Mouse (Mus musculus) heart, embryonic 15.5 days (tissue): ENCODE results near the gene Cox4i2. TPM values are rescaled to one million over a fixed set of nuclear protein-coding genes. Genes with fewer than 3 reads are reported as not detected.

Experiments
- ATAC-seq: fragments of 200-750 bp; cut with Nextera tagmentation; replicated peaks from 2 replicates; pipeline ENCODE4 v1.8.0; 2017; ENCODE audit warnings: low read depth, moderate TSS enrichment; ENCODE audit not compliant: insufficient number of reproducible peaks, insufficient read depth, low FRiP score
- H3K27ac ChIP-seq: fragments of 300-500 bp; sonication (generic); 2 replicates; pipeline ENCODE4 v1.5.1; 2015; ENCODE audit warnings: mild to moderate bottlenecking, inconsistent platforms
- H3K27me3 ChIP-seq: fragments of 300-500 bp; sonication (generic); 2 replicates; pipeline ENCODE4 v1.6.1; 2015; ENCODE audit warnings: inconsistent platforms
- H3K36me3 ChIP-seq: fragments of 300-500 bp; sonication (generic); 2 replicates; pipeline ENCODE4 v1.6.1; 2015; ENCODE audit warnings: mild to moderate bottlenecking, inconsistent platforms
- H3K4me1 ChIP-seq: fragments of 300-500 bp; sonication (generic); replicated peaks from 2 replicates; pipeline ENCODE4 v1.6.1; 2015; ENCODE audit warnings: inconsistent platforms
- H3K4me2 ChIP-seq: fragments of 300-500 bp; sonication (generic); 2 replicates; pipeline ENCODE4 v1.6.1; 2015; ENCODE audit warnings: inconsistent platforms, mild to moderate bottlenecking, moderate library complexity
- H3K4me3 ChIP-seq: fragments of 300-500 bp; sonication (generic); 2 replicates; pipeline ENCODE4 v1.5.1; 2015; ENCODE audit warnings: mild to moderate bottlenecking, inconsistent platforms
- H3K9ac ChIP-seq: fragments of 300-500 bp; sonication (generic); 2 replicates; pipeline ENCODE4 v1.6.1; 2015; ENCODE audit warnings: mild to moderate bottlenecking, inconsistent platforms
- H3K9me3 ChIP-seq: fragments of 300-500 bp; sonication (generic); replicated peaks from 2 replicates; pipeline ENCODE4 v1.6.1; 2016; ENCODE audit warnings: inconsistent platforms
- WGBS: fragments of 180-500 bp; shearing (Covaris S2); methylation state at CpG from one replicate; pipeline ENCODE4 v1.1.7; 2015; ENCODE audit warnings: mixed read lengths; 5-methylcytosine and 5-hydroxymethylcytosine counted together
- polyA plus RNA-seq: library from polyadenylated mRNA; unstranded; fragments of >200 nt; fragmentation: Nextera tagmentation; extraction: Ambion mirVana; gene quantifications from 2 replicates; pipeline ENCODE4 v1.2.1, GENCODE M21; 2015

The Cox4i2 gene
- polyA plus RNA-seq, 1 experiment from 2014 or later, result 24.2 TPM

DNA sequence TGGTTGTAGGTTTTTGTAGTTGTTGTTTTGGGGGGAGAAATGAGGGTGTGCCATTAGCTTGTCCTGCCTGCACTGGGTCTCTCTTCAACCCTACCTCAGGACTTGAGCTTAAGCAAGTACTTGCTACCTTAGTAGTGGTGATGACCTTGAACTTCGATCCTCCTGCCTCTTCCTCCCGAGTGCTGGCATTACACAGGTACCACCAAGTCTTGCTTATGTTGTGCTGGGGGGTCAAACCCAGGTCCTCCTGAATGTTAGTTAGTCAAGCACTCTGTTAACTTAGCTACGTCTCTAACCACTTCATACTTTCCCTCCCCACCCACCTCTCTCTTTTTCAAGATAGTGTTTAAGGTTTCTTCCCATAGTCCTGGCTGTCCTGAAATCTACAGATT lies 29.6 kb upstream of the Cox4i2 start:
- H3K27ac ChIP-seq, result peak overlapping the region; percentile 60
- no peaks in the 10 kb centered on the region for H3K36me3 ChIP-seq
- peak overlapping the region; percentile 77 for H3K4me2 ChIP-seq
- peaks cover 36% of the 10 kb centered on the region for H3K4me1 ChIP-seq
- H3K9me3 ChIP-seq, result no peaks in the 10 kb centered on the region
- ATAC-seq, result no peak
- no peak overlapping the region for H3K9ac ChIP-seq
- 75% methylated on average over 3 of the region's 3 CpGs for WGBS
- peak overlapping the region; percentile 48 for H3K4me3 ChIP-seq
- H3K27me3 ChIP-seq, result no peaks in the 10 kb centered on the region; the same call in 1 of the 2 replicates

DNA sequence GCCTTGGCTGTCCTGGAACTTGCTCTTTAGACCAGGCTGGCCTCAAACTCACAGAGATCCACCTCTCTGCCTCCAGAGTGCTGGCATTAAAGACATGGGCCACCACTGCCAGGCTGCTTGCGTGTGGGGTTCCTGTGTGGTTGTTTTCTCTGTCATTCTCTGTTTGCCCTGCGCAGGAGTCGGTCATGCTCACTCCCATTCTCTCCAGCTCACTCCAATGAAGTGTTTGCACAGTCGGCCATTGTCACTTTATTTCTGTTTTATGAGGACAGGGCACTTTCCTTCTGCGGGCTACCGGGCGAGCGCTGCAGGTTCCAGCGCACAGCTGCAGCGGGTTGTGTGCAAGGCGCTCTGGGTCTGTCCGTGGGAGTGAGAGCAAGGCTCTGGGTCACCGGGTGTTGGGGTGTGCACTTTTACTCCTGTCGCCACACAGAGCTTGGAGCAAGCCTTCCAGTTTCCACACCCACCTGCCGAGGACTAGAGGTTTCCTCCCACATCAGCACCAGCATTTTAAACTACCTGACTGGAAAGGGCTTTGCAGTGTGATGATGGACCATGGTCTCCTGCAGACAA lies 28.7 kb upstream of the Cox4i2 start:
- H3K9me3 ChIP-seq, result no peaks in the 10 kb centered on the region
- H3K4me2 ChIP-seq, result no peak overlapping the region
- ATAC-seq, result no peak
- no peak overlapping the region for H3K9ac ChIP-seq
- WGBS, result 74% methylated on average over 15 of the region's 15 CpGs
- no peaks in the 10 kb centered on the region for H3K36me3 ChIP-seq
- H3K4me1 ChIP-seq, result peaks cover 45% of the 10 kb centered on the region
- no peak overlapping the region for H3K4me3 ChIP-seq
- H3K27ac ChIP-seq, result no peak overlapping the region
- H3K27me3 ChIP-seq, result no peaks in the 10 kb centered on the region; the same call in 1 of the 2 replicates

DNA sequence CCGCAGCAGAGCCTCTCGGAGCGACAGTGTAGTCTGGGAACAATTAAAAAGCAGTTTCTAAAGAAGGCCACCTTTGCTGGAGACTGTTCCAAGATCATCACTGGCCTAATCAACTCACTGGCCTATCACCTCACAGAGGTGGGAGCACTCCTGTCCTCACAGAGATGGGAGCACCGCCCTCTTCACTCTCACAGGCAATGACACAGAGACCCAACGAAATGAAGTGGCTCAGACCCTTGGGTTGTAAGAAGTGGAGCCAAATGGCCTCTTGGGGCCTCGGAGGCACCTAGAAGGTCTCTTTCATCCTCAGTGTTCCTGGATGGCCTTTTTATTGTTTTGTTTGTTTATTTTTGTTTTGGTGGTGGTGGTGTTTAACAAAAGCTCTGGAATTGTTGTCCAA lies 27.8 kb upstream of the Cox4i2 start:
- Histone ChIP-seq H3K4me1 (peaks cover 47% of the 10 kb centered on the region), H3K27me3 (no peaks in the 10 kb centered on the region; the same call in 1 of the 2 replicates), H3K36me3 (no peaks in the 10 kb centered on the region), H3K9ac (no peak overlapping the region), H3K4me2 (no peak overlapping the region), H3K4me3 (no peak overlapping the region), H3K27ac (no peak overlapping the region), H3K9me3 (no peaks in the 10 kb centered on the region)
- no peak for ATAC-seq
- WGBS, result 84% methylated on average over 6 of the region's 6 CpGs

DNA sequence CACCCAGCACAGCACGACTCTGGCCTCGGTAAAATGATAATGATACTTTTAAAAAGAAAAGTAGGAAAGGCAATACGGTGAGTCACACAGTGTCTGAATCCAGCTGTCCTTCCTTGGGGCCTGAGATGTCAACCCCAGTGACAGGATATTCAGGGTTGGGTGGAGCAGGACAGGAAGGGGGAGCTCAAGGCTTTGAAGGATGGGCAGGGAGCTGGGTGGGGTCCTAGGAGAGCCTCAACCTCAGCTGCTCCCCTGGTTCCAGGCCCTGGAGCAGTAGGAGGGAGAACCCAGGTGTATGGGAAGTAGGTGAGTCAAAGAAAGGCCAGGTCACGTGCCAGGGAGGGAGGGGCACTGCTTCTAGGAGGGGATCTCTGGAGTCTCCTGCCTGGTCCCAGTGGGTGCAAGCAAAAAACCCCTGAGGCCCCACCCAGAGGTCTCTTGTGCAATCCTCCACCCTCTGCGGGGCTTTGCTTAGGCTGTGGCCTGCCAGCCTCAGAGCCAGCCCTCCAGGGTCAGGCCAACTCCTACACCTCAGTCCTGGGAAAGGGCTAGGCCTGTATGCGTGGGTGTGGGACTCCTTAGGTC lies 27.1 kb upstream of the Cox4i2 start:
- WGBS, result 51% methylated on average over 6 of the region's 6 CpGs
- no peak overlapping the region for H3K4me2 ChIP-seq
- no peaks in the 10 kb centered on the region; the same call in 1 of the 2 replicates for H3K27me3 ChIP-seq
- peak overlapping the region; percentile 78 for H3K27ac ChIP-seq
- H3K4me1 ChIP-seq, result peaks cover 47% of the 10 kb centered on the region
- H3K36me3 ChIP-seq, result no peaks in the 10 kb centered on the region
- no peaks in the 10 kb centered on the region for H3K9me3 ChIP-seq
- H3K9ac ChIP-seq, result no peak overlapping the region
- H3K4me3 ChIP-seq, result no peak overlapping the region
- no peak for ATAC-seq

DNA sequence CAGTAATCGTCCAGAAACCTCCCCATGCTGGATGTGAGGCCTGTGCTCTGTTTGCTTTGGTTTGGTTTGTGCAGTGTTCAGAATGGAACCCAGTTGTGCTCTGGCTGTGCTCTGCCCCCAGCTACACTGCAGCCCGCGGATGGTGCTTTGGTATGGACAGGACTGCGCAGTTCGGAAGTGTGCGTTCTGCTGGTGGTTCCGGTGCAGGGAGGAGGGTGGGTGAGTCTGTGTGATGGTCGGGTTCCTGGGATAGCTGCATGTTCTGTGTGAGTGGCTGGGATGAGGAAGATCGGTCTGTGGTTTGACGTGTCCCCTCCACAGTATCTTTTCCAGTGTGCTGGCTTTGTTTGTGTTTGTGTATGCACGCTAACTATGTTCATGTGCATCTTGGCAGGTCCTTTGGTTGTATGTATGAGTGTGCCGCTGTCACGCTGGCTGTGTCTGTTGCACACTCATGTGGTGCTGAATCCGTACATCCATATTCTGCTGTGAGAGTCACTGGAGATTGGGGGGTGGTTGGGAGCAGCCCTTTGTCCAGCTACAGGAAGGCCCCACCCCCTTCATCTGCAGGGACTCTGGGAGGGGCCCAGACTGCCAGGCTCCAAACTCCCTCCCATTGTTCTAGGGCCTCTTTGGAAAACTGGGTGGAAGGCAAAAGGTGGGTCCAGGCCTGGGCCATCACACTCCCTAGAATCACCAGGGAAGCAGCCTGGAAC lies 26.0 kb upstream of the Cox4i2 start:
- Histone ChIP-seq H3K4me1 (peaks cover 47% of the 10 kb centered on the region), H3K4me3 (no peak overlapping the region), H3K9me3 (no peaks in the 10 kb centered on the region), H3K36me3 (no peaks in the 10 kb centered on the region), H3K4me2 (no peak overlapping the region), H3K27ac (peak overlapping the region; percentile 78), H3K9ac (no peak overlapping the region), H3K27me3 (no peaks in the 10 kb centered on the region; the same call in 1 of the 2 replicates)
- WGBS, result 82% methylated on average over 14 of the region's 14 CpGs
- no peak; the same call in 1 of the 2 replicates for ATAC-seq

DNA sequence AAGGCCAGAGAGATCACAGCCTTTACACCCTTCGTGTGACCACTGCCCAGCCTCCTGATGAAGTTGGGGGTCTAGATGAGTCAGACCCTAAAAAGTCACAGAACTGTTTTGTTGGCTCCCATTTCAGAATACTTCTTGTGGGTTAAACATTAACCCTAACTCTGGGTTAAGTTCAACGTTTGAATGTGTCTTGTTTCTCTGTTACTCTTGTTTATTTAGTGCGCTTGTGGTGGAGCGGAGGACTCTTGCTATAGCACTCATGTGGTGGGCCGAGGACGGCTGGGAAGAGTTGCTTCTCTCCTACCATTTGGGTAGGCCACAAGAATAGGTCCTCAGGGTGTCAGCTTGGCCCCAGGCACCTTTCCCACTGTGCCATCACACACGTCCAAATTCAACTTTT lies 25.4 kb upstream of the Cox4i2 start:
- ATAC-seq, result no peak
- Histone ChIP-seq H3K4me2 (no peak overlapping the region), H3K27ac (peak overlapping the region; percentile 78), H3K9me3 (no peaks in the 10 kb centered on the region), H3K4me3 (no peak overlapping the region), H3K4me1 (peaks cover 51% of the 10 kb centered on the region), H3K36me3 (no peaks in the 10 kb centered on the region), H3K9ac (no peak overlapping the region), H3K27me3 (no peaks in the 10 kb centered on the region; the same call in 1 of the 2 replicates)
- 81% methylated on average over 7 of the region's 7 CpGs for WGBS

DNA sequence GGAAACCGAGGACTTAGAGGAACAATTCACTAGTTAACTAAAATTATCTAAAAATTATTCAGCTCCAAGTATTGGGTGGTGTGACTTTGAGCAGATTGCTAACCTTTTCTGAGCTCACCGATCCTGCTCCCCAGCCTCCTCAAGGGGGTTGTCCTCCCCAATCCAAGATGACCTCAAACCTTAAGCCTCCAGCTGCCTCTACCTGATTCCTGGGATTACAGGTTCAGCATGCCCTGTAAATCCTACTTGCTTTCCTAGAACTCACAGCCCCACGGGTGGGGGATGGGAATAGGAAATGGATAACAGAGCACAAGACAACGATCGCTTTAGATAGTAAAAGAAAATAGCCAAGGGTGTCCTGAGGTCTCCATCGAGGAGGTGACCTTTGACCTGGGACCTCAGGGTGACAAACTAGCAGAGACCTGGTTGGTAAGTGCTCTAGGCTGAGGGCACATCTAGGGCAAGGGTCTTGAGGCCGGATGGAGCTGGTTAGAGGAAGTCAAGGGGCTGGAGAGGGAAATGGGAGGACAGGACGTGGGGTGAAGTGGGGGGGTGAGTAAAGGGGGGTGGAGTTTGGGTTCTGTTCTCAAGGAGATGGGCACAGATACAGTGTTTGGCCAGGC lies 24.8 kb upstream of the Cox4i2 start:
- H3K27ac ChIP-seq, result peak overlapping the region; percentile 78
- no peaks in the 10 kb centered on the region for H3K27me3 ChIP-seq
- H3K4me2 ChIP-seq, result peak overlapping the region; percentile 14; the same call in 1 of the 2 replicates
- H3K4me1 ChIP-seq, result peaks cover 51% of the 10 kb centered on the region
- WGBS, result 32% methylated on average over 8 of the region's 8 CpGs
- no peak overlapping the region for H3K9ac ChIP-seq
- ATAC-seq, result peak; percentile 50
- no peaks in the 10 kb centered on the region for H3K9me3 ChIP-seq
- H3K4me3 ChIP-seq, result no peak overlapping the region
- H3K36me3 ChIP-seq, result no peaks in the 10 kb centered on the region

DNA sequence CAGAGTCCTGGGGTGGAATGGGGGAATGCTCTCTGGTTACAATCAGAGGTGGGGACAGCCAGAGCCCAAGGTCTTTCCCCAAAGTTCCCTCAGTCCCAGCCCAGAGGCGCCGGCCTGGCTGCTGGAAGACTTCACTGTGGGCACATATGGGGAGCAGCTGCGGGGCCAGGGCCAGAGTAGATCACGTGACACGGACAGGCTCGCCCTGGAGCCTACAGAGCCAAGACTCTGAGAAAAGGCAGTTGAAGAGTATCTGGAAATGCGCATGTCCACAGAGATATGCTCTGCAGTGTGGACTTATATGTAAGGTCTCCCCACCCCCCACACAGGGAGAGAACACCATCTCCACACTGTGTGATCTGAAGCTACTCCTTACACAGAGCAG lies 24.3 kb upstream of the Cox4i2 start:
- 19% methylated on average over 7 of the region's 7 CpGs for WGBS
- Histone ChIP-seq H3K4me3 (no peak overlapping the region), H3K9ac (no peak overlapping the region)

DNA sequence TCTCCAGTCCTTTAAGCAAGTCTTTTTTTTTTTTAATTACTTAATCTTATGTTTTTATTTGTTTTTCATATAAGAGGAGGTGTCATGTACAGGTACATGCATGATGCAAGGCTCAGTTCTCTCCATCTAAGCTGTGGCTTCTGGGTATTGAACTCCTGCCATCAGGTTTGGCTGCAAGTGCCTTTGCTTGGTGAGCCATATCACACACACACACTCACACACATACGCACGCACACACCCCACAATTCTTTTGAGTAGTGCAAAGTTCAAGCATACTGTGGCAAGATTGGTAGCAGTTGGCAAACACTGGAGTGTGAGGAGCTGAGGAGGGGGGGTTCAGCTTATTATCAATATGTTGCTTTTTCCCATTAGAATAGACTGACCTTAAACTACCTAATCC lies 20.8 kb upstream of the Cox4i2 start:
- H3K36me3 ChIP-seq, result no peaks in the 10 kb centered on the region
- H3K27ac ChIP-seq, result no peak overlapping the region
- H3K27me3 ChIP-seq, result no peaks in the 10 kb centered on the region
- H3K4me2 ChIP-seq, result no peak overlapping the region
- no peak overlapping the region for H3K9ac ChIP-seq
- H3K9me3 ChIP-seq, result no peaks in the 10 kb centered on the region
- no peak for ATAC-seq
- no peak overlapping the region for H3K4me3 ChIP-seq
- 88% methylated on average over 2 of the region's 2 CpGs for WGBS
- H3K4me1 ChIP-seq, result peaks cover 60% of the 10 kb centered on the region

More for the DNA sequence above, 24.3 kb upstream of the Cox4i2 start:
- Histone ChIP-seq H3K4me2 (peak overlapping the region; percentile 14; the same call in 1 of the 2 replicates), H3K27me3 (no peaks in the 10 kb centered on the region), H3K4me1 (peaks cover 52% of the 10 kb centered on the region), H3K27ac (peak overlapping the region; percentile 78), H3K9me3 (no peaks in the 10 kb centered on the region), H3K36me3 (no peaks in the 10 kb centered on the region)
- peak; percentile 82 for ATAC-seq

DNA sequence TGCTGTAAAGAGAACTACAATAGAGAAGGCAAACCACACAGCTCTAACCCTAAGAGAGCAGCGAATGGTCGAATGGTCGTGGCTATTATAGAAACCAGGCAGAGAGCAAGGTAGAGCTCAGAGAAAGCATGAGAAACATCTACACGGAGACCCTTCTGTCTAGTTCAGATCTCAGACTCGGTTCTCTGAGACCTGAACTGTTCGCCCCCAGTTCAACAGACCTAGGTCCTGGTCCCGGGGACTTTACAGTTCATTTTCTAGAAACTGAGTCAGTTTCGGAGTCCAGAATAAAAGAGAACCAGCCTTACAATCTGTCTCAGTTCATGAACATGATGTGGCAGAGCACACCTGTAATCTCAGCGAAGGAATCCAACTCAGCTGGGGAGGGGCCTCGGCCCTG lies 19.5 kb upstream of the Cox4i2 start:
- H3K9ac ChIP-seq, result peak overlapping the region; percentile 72
- no peaks in the 10 kb centered on the region for H3K27me3 ChIP-seq
- H3K9me3 ChIP-seq, result no peaks in the 10 kb centered on the region
- peaks cover 60% of the 10 kb centered on the region for H3K4me1 ChIP-seq
- WGBS, result 21% methylated on average over 10 of the region's 10 CpGs
- H3K4me2 ChIP-seq, result peak overlapping the region; percentile 73
- H3K36me3 ChIP-seq, result no peaks in the 10 kb centered on the region
- ATAC-seq, result no peak
- peak overlapping the region; percentile 78 for H3K27ac ChIP-seq
- H3K4me3 ChIP-seq, result peak overlapping the region; percentile 57

DNA sequence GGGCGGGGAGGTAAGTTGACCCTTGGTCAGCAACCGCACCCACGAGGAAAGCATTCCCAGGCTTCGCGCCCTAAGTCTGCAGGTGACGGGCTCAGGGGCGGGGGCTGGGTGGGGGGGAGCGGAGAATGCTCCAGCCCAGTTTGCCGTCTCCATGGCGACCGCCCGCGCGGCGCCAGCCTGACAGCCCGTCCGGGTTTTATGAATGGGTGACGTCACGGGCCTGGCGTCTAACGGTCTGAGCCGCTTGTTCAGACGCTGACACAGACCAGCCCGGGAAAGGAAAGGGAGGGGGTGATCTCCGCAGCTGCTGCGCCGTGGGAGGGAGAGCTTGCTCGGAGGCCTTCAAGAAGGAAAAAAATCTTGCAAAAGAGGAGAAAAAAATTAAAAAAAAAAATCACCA lies 19.0 kb upstream of the Cox4i2 start:
- WGBS, result 0% methylated on average over 28 of the region's 28 CpGs
- peak; percentile 83 for ATAC-seq

More for the DNA sequence above, 19.0 kb upstream of the Cox4i2 start:
- Histone ChIP-seq H3K9me3 (no peaks in the 10 kb centered on the region), H3K4me3 (peak overlapping the region; percentile 57), H3K9ac (peak overlapping the region; percentile 72), H3K36me3 (no peaks in the 10 kb centered on the region), H3K27ac (peak overlapping the region; percentile 86), H3K27me3 (no peaks in the 10 kb centered on the region), H3K4me2 (peak overlapping the region; percentile 73), H3K4me1 (peaks cover 60% of the 10 kb centered on the region)
